Mouse (Mus musculus): Measurements from ENCODE around the gene Ensa.
"Not testable (repeated sequence)": the region's sequence is repeated elsewhere in the genome, so short reads cannot be mapped to it uniquely, and the experiment has no call there.

Gene Ensa

DNA sequence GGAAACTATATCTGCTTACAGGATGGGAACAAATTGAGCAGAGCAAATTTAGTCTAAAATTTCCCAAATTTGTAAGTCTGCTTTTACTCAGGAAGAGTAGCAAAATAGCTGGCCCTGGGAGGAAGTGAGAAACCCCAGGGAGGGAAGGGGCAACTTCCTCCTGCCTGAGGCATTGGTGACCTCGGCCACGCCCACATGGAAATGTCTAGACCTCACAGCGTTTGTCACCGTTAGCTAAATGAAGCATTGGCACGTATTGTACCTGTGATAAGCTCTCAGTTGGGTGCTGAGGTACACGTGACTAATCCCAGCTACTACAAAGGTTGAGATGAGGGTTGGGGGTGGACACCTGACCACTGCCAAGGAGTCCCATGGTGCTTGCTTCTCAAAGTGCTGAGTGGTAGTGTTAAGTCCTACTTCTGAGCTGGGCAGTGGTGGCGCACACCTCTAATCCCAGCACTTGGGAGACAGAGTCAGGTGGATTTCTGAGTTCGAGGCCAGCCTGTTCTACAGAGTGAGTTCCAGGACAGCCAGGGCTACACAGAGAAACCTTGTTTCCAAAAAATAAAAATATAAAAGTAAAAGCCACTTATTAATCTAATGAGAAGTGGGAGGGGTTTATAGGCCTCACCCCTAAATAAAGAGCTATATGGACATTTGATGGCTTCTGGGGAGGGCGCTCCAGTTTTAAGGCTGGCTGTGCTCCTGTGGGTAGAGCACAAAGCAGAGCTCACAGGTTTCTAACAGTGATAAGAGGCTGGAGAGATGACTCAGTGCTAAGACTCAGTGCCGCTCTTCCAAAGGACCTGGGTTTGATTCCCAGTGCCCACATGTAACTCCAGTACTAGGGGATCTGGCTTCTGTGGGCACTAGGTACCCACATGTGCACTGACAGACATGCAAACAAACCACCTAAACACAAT lies 20.8 kb downstream of the Ensa start:
- no peak for DNase-seq

GRCm38 (mm10) chr3:95648016-95648415 lies 23.2 kb downstream of the Ensa start:
- DNase-seq = no peak

DNA sequence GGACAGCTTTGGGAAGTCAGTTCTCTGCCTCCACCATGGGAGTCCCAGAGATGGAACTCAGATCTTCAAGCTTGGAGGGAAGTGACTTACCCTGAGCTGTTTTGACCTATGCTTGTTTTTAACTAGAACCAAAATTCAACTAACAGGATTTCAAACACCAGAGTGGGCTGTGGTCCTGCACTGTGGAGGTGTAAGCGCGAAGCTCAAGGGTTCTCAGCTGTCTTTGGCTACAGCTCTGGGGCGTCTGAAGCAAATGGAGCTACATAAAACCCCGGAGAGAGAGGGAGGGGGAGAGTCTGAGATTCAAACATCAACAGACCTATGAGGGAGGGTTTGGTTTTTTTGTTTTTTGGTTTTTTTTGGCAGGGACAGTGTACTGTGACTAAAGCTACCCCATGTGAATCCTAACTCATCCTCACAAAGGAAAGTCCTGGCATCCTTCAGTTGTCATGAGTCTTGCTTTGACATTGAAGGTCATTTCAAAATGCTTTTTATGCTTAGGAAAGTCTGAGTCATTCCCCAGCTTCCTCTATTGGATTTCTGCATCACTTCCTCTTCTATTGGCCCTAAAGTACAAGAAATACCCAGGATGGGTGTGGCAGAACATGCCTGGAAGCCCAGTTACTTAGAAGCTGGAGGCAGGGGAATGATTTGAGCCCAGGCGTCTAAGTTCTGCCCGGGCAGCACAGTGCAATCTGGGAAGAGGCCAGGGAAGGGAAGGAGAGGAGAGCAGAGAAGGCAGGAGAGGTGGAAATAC lies 25.7 kb downstream of the Ensa start:
- DNase-seq = no peak

DNA sequence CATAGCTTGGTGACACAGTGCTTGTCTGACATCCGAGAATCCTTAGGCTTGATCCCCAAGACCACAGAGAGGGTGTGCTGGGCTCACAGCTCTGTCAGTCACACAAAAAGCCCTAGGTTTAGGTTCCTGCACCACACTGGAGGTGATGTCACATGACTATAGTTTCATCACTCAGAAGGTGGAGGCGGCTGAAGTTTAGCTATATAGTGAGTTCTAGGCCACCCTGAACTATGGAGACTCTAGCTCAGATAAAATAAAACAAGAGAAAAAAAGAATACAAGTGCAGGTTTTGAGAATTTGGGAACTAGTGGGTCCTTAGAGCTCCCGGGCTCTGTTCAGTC lies 26.2 kb downstream of the Ensa start:
- no peak for DNase-seq

DNA sequence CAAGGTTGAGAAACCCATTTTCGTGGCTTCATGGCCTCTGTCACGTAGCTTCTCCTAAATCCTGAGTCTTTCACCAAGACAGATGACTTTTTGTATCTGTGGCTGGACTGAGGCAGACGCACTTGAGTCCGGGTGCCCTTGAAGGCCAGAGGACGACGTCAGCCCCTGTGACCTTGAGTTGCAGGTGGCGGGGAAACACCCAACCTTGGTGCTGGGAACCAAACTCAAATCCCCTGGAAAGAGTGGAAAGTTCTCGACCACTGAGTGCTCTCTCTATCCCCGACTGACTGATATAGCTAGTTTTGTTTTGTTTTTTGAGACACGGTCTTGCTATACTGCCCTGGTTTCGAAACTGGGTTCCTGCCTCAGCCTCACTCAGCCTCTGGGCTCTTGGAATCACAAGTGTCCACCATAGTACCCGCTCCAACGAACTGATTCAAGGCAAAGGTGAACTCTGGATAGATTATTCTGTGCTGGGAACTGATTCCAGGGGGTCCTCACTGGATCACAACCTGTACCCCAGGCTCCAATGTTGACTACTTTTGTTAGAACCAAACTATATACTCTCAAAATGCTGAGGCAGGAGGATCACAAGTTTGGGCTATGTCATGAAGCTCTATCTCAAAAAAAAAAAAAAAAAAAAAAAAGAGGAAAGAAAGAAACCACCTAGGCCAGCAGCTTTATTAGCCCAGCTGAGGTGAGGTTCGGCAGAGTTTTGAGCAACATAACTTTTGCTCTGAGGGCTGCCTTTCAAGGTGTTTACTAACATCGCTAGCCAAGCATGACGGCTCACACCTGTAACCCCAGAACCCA lies 26.8 kb downstream of the Ensa start:
- no peak for DNase-seq

- no peak for DNase-seq
Observed at GRCm38 (mm10) chr3:95652204-95652811, 27.5 kb downstream of the Ensa start.

DNA sequence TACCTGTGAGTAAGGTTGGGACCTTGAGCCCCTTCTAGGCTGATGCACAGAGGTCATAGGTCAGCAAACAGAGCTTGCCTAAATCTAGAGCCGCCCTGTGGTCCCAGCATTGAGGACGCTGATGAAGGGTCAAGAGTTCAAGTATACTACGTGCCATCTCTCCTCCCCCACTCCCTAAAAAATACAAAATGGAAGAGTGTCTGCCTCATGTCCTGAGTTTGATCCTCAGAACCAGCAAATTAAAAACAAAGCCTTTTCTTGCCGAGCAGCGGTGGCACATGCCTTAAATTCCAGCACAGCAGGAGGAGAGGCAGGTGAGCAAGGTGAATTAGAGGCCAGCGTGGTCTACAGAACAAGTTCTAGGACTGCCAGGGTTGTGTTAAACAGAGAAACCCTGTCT lies 28.1 kb downstream of the Ensa start:
- no peak for DNase-seq

GRCm38 (mm10) chr3:95653473-95654034 lies 28.8 kb downstream of the Ensa start:
- no peak for DNase-seq

GRCm38 (mm10) chr3:95654371-95654770 lies 29.6 kb downstream of the Ensa start:
- not testable (repeated sequence) for DNase-seq

DNA sequence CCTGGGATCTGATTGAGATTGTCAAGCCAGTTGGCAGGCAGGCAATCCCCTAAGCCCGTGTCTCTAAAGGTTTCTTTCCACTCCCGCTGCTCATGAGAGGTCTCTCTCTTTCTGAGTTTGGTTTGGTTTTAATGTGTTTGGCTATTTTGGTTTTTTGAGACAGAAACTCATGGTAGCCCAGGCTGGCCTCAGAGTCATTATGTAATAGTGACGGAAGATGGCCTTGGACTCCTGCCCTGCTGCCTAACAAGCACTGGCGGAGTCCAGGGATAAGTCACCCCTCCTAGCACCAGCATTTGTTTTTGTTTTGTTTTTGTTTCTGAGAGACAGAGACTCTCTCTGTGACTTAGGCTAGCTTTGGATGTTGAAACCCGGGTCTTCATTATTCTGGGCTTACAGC lies 30.6 kb downstream of the Ensa start:
- no peak for DNase-seq

- DNase-seq = no peak
Observed at GRCm38 (mm10) chr3:95657108-95657507, 32.3 kb downstream of the Ensa start.

GRCm38 (mm10) chr3:95657711-95658110 lies 32.9 kb downstream of the Ensa start:
- no peak for DNase-seq

- DNase-seq = peak; percentile 90
Observed at GRCm38 (mm10) chr3:95658236-95658867, 33.6 kb downstream of the Ensa start, which contains the start of gene Mcl1. TSS of gene Mcl1 (plus strand) at chr3:95658788.

DNA sequence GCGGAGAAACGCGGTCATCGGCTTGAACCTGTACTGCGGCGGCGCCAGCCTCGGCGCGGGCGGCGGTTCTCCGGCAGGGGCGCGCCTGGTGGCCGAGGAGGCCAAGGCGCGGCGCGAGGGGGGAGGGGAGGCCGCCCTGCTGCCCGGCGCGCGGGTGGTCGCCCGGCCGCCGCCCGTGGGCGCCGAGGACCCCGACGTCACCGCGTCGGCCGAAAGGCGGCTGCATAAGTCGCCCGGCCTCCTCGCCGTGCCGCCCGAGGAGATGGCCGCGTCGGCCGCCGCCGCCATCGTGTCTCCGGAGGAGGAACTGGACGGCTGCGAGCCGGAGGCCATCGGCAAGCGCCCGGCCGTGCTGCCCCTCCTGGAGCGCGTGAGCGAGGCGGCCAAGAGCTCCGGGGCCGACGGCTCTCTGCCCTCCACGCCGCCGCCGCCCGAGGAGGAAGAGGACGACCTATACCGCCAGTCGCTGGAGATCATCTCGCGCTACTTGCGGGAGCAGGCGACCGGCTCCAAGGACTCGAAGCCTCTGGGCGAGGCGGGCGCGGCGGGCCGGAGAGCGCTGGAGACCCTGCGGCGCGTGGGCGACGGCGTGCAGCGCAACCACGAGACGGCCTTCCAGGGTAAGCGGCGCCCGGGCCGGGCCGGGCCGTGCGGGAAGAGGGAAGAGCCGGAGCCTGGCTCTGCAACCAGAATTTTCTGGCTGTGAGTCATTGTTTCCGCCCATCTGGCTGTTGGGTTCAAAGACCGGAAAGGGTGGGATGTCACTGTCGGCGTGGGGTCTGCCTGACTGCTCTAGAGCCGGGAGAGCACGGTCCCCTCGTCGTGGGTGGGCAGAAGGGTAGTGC lies 34.3 kb downstream of the Ensa start:
- peak; percentile 52 for DNase-seq

DNA sequence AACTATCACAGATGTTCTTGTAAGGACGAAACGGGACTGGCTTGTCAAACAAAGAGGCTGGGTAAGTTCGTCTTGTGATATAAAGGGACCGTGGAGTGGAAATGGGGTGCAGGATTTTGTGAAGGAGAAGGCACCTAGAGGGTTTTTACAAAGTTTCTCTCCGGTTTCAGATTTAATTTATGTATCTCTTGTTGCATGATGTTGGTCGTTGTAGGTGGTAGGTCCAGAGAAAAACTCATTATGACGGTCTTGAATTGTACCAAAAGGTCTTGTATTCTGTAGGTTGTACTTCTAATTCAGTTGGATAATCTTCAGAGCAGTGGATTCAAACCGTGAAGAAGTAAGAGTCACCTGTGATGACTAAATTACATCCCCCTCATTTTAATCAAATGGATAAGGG lies 35.2 kb downstream of the Ensa start:
- no peak for DNase-seq

DNA sequence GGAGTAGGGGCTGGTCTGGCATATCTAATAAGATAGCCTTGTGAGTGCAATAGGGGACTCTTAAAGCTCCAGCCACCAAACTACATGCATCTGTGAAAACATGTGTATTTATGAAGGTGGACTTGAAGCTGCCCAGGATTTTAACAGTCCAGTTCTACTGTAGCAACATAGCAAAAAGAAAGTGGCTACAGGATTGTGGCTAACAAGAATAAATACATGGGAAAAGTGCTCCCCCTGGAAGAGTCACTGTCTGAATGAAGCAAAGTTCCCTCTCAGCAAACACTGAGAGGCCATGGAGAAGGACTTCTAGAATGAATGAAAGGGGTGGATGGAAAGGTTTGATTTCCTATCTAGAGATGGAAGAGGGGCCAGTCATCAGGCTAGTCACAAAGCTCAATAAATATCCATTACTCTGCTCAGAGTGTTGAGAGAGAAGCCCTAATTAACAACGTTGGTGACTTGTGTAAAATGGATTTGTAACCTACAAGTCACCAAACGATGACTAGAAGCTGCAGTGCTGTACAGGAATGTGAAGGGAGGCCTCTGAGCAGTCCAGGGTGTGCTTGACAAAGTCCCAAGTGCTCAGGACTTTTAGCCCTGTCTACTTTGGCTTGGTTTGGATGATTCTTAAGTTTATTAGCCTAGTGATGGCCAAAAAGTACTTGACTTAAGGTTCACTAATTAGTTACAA lies 36.1 kb downstream of the Ensa start:
- DNase-seq = no peak

- DNase-seq = no peak
Observed at GRCm38 (mm10) chr3:95661945-95662715, 37.3 kb downstream of the Ensa start.

- no peak for DNase-seq
Observed at GRCm38 (mm10) chr3:95662724-95663449, 38.1 kb downstream of the Ensa start.

GRCm38 (mm10) chr3:95663486-95663885 lies 38.7 kb downstream of the Ensa start:
- no peak for DNase-seq

All from cerebellum, adult 11 months (tissue).